1 mouse cellular context compared by ENCODE assay signal in the genomic region with DNA sequence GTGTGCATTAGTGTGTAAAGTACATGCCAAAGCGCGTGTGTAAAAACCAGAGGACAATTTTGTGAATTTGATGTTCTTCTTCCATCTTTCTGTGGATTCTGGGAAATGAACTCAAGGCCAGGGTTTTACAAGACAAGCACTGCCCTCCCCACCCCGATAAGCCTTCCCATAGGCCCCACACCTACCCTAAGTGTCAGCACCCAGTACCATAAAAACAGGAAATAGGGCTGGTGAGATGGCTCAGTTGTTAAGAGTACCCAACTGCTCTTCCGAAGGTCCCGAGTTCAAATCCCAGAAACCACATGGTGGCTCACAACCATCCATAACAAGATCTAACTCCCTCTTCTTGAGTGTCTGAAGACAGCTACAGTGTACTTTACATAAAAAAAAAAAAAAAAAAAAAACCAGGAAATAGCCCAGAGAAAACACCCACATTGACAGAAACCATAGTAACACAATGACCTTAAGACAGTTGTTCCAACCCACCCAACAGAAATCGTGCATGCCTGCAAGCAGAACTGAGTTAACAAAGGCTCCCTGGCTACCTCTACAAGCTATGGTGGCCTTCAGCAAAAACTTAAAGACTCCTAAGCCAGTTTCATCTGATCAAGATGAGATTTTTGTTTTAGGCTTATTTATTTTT.
TF ChIP-seq lines count a peak whose summit lies in the region.

No protein-coding gene starts in this region.

TF ChIP-seq in MEL, 35 proteins besides CTCF, POLR2A, EP300 and RAD21:
- TF ChIP-seq ZNF384 (IDR thresholded peaks at IDR 0.05; ENCODE audit: low read depth, low read length): peak; percentile 90
- no peak for TF ChIP-seq ZKSCAN1 (IDR thresholded peaks at IDR 0.05; ENCODE audit: low read depth, low read length)
- TF ChIP-seq RCOR1 (IDR thresholded peaks at IDR 0.05; ENCODE audit: low read depth, low read length): no peak
- no peak for TF ChIP-seq TCF12 (IDR thresholded peaks at IDR 0.05; ENCODE audit: low read depth, low read length)
- TF ChIP-seq E2F4 (IDR thresholded peaks at IDR 0.05; ENCODE audit: borderline replicate concordance, low read depth, low read length): no peak
